Mouse (Mus musculus): ENCODE results near the gene Ikzf3.

DNA sequence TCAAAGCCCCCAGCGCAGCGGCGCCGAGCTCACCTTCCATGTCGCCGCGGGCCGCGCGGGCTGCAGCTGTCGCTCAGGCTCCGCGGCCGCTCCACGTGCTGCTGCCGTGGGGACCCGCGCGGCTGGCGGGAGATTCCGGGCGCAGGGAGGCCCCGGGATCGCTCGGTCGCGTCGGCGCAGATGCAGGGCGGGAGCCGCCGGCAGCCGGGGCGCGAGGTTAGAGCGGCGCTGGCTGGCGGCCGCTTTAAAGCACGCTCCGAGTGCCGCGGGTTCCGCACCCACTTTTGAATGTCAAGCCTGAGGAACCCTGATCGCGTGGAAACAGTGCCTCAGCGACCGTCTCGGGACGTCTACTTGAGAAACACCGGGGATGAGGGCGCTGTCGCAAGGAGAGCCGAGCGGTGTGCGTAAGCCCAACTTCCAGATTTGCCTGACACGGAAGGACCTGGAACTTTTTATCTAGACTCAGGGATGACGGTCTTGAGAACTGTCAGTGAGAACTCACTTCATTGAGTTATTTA, at the start of gene Ikzf3:
- TF ChIP-seq CTCF (IDR thresholded peaks at IDR 0.05; ENCODE audit: extremely low read depth, insufficient read depth, insufficient read length, insufficient replicate concordance) (0 out of 2 replicates have a peak, but pooled peaks have one; percentile 2), POLR2A (IDR thresholded peaks at IDR 0.05; ENCODE audit: low read depth, low read length) (peak; percentile 57)

All from spleen, adult 2 months (tissue).